12 mouse cellular contexts compared by ENCODE assay signal in the genomic region with DNA sequence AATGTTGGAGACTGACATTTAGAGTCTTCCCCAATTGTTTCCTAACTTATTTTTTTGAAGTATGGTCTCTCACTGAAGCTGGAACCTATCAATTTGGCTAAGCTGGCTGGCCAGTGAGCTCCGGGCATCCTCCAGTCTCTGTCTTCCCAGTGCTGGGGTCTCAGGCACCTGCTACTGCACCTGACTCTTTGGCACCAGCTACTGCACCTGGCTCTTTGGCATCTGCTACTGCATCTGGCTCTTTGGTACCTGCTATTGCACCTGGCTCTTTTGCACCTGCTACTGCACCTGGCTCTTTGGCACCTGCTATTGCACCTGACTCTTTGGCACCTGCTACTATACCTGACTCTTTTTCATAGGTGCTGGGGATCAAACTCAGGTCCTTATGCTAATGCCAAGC.
"Had no signal": no experiment of that assay in that cellular context is flagged by ENCODE, and none has a peak within 500 bp of the region (broad histone marks: within the 10 kb centered on the region; RNA-seq: fewer than 3 reads in every experiment).

No protein-coding gene starts in this region.

- H3K27me3 ChIP-seq: limb, embryonic 15.5 days; liver, embryonic 12.5 days; megakaryocyte, embryonic 14.5 days had no signal

- ATAC-seq: liver, embryonic 12.5 days; midbrain, embryonic 16.5 days had no signal

- H3K36me3 ChIP-seq: limb, embryonic 15.5 days; liver, embryonic 12.5 days had no signal

- H3K4me2 ChIP-seq: limb, embryonic 15.5 days; liver, embryonic 12.5 days; lung, embryonic 14.5 days; midbrain, embryonic 11.5 days had no signal

- DNase-seq: kidney, postnatal 10 days; lung, embryonic 14.5 days; lung, postnatal 14 days; right cerebral cortex, adult 18-20 months; thymus, postnatal 14 days had no signal

- H3K9me3 ChIP-seq: limb, embryonic 15.5 days; liver, embryonic 12.5 days; megakaryocyte, embryonic 14.5 days had no signal

- H3K4me1 ChIP-seq: liver, embryonic 12.5 days; megakaryocyte, embryonic 14.5 days had no signal

- H3K4me3 ChIP-seq: limb, embryonic 15.5 days; liver, embryonic 12.5 days; megakaryocyte, embryonic 14.5 days had no signal

- H3K9ac ChIP-seq: limb, embryonic 15.5 days; liver, embryonic 12.5 days; lung, embryonic 14.5 days had no signal

- H3K27ac ChIP-seq: limb, embryonic 15.5 days; liver, embryonic 12.5 days; macrophage; stomach, postnatal 0 days had no signal
